23 mouse cellular contexts compared by ENCODE assay signal in the genomic region with DNA sequence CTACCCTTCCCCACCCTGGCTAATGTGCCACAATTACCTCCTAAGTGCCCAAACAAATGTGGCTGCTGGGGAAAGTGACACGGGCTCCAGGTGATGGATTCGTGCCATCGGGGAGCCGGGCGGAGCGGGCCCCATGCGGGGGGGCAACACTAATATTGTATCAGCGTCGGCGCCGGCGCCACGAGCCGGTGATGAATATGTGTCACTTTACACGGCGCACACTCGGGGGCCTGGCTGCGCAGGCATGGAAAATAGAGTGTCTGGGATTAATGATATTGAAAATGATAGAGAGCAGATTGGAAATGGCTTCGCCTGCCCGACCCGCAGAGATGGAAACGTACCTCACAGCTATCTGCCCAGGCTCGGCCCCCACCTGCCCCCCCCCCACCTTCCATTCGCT. TPM values are rescaled to one million over a fixed set of nuclear protein-coding genes. Genes with fewer than 3 reads are reported as not detected.
DNase-seq lines count a peak whose midpoint lies in the region; ATAC-seq lines count a peak whose summit lies in the region.
"Had no signal": no experiment of that assay in that cellular context is flagged by ENCODE, and none has a peak within 500 bp of the region (broad histone marks: within the 10 kb centered on the region; RNA-seq: fewer than 3 reads in every experiment).

No protein-coding gene starts in this region.

- H3K27me3 ChIP-seq in neural tube, embryonic 11.5 days (ENCODE audit: control insufficient read depth, insufficient read depth, low read length) = peaks cover 66% of the 10 kb centered on the region
- peaks cover 74% of the 10 kb centered on the region for H3K27me3 ChIP-seq in hindbrain, embryonic 14.5 days (ENCODE audit: control insufficient read depth, insufficient read depth, low read length)
- H3K27me3 ChIP-seq in neural tube, embryonic 13.5 days = peaks cover 100% of the 10 kb centered on the region
- H3K27me3 ChIP-seq in heart, embryonic 11.5 days (ENCODE audit: control insufficient read depth, insufficient read depth, low read length) = peaks cover 87% of the 10 kb centered on the region

- no peak overlapping the region for H3K9ac ChIP-seq in neural tube, embryonic 11.5 days (ENCODE audit: low read length)
- no peak overlapping the region for H3K9ac ChIP-seq in hindbrain, embryonic 14.5 days
- no peak overlapping the region for H3K9ac ChIP-seq in neural tube, embryonic 13.5 days
- no peak overlapping the region for H3K9ac ChIP-seq in heart, embryonic 11.5 days (ENCODE audit: low read depth, low read length)
- H3K9ac ChIP-seq: embryonic facial prominence, embryonic 15.5 days; heart, embryonic 13.5 days had no signal

- WGBS in neural tube, embryonic 11.5 days = 44% methylated on average over 24 of the region's 24 CpGs
- 42% methylated on average over 24 of the region's 24 CpGs for WGBS in hindbrain, embryonic 14.5 days
- WGBS in neural tube, embryonic 13.5 days = 28% methylated on average over 24 of the region's 24 CpGs
- 42% methylated on average over 24 of the region's 24 CpGs for WGBS in heart, embryonic 11.5 days (ENCODE audit: insufficient replicate concordance)

- peak; percentile 5; the same call in 1 of the 2 replicates for ATAC-seq in neural tube, embryonic 11.5 days (ENCODE audit: insufficient read depth, low FRiP score, low TSS enrichment)
- ATAC-seq in hindbrain, embryonic 14.5 days (ENCODE audit: low FRiP score) = peak; percentile 46
- no peak; the same call in 1 of the 2 replicates for ATAC-seq in neural tube, embryonic 13.5 days (ENCODE audit: low read depth)
- no peak for ATAC-seq in heart, embryonic 11.5 days (replicated peaks; ENCODE audit: insufficient number of reproducible peaks, low FRiP score, low TSS enrichment)
- ATAC-seq: activated CD4-positive, CD25-positive, alpha-beta regulatory T cell, adult 4 months; forebrain, embryonic 14.5 days; inflammation-experienced regulatory T-cells, adult 6 months; intestine, postnatal 0 days had no signal

- H3K27ac ChIP-seq in neural tube, embryonic 11.5 days (ENCODE audit: low read depth, low read length) = no peak overlapping the region
- no peak overlapping the region for H3K27ac ChIP-seq in hindbrain, embryonic 14.5 days
- no peak overlapping the region for H3K27ac ChIP-seq in neural tube, embryonic 13.5 days (replicated peaks)
- H3K27ac ChIP-seq in heart, embryonic 11.5 days (ENCODE audit: low read depth, low read length) = no peak overlapping the region
- H3K27ac ChIP-seq: embryonic facial prominence, embryonic 15.5 days; forebrain, embryonic 10.5 days; gastrocnemius, adult 2 months; heart, embryonic 13.5 days had no signal

- no peak overlapping the region for H3K4me2 ChIP-seq in neural tube, embryonic 11.5 days (ENCODE audit: low read depth)
- peak overlapping the region; percentile 25 for H3K4me2 ChIP-seq in hindbrain, embryonic 14.5 days (replicated peaks)
- peak overlapping the region; percentile 20 for H3K4me2 ChIP-seq in neural tube, embryonic 13.5 days
- no peak overlapping the region for H3K4me2 ChIP-seq in heart, embryonic 11.5 days
- H3K4me2 ChIP-seq: embryonic facial prominence, embryonic 15.5 days; heart, embryonic 13.5 days had no signal

- no peaks in the 10 kb centered on the region for H3K36me3 ChIP-seq in neural tube, embryonic 11.5 days (ENCODE audit: control insufficient read depth, insufficient read depth, low read length)
- H3K36me3 ChIP-seq in hindbrain, embryonic 14.5 days (replicated peaks; ENCODE audit: control insufficient read depth, insufficient read depth) = no peaks in the 10 kb centered on the region
- no peaks in the 10 kb centered on the region for H3K36me3 ChIP-seq in neural tube, embryonic 13.5 days
- H3K36me3 ChIP-seq in heart, embryonic 11.5 days (ENCODE audit: control insufficient read depth, insufficient read depth, low read length) = no peaks in the 10 kb centered on the region
- H3K36me3 ChIP-seq: embryonic facial prominence, embryonic 15.5 days; forebrain, embryonic 10.5 days; heart, embryonic 13.5 days had no signal

- DNase-seq in neural tube, embryonic 11.5 days (ENCODE audit: low spot score) = no peak
- no peak for DNase-seq in neural tube, embryonic 10.5 days (ENCODE audit: extremely low spot score, low spot score)
- no peak for DNase-seq in hindbrain, embryonic 14.5 days (ENCODE audit: low spot score)
- DNase-seq in right cerebral cortex, adult 2 months (ENCODE audit: low spot score in 2 of 2) = no peak
- DNase-seq in spleen, adult 12 weeks (ENCODE audit: low spot score) = no peak
- DNase-seq: adrenal gland, adult 2 months; adrenal gland, postnatal 25 days; cerebellum, adult 2 months; cerebellum, postnatal 10 days; gastrocnemius, adult 2 months; gastrocnemius, postnatal 25 days; heart, postnatal 4 days had no signal

- H3K4me3 ChIP-seq in neural tube, embryonic 11.5 days (ENCODE audit: low read depth, low read length) = no peak overlapping the region
- H3K4me3 ChIP-seq in hindbrain, embryonic 14.5 days (replicated peaks; ENCODE audit: low read length) = no peak overlapping the region
- H3K4me3 ChIP-seq in neural tube, embryonic 13.5 days = no peak overlapping the region
- no peak overlapping the region for H3K4me3 ChIP-seq in heart, embryonic 11.5 days (ENCODE audit: low read depth, low read length)
- H3K4me3 ChIP-seq: embryonic facial prominence, embryonic 15.5 days; erythroblast, embryonic 14.5 days; forebrain, embryonic 10.5 days; gastrocnemius, adult 2 months; heart, embryonic 13.5 days had no signal

- peaks cover 7% of the 10 kb centered on the region; the same call in 1 of the 2 replicates for H3K4me1 ChIP-seq in neural tube, embryonic 11.5 days (ENCODE audit: control insufficient read depth, insufficient read depth, low read length)
- peaks cover 5% of the 10 kb centered on the region for H3K4me1 ChIP-seq in hindbrain, embryonic 14.5 days (replicated peaks; ENCODE audit: control insufficient read depth, insufficient read depth, low read length)
- peaks cover 27% of the 10 kb centered on the region for H3K4me1 ChIP-seq in neural tube, embryonic 13.5 days (replicated peaks)
- H3K4me1 ChIP-seq in heart, embryonic 11.5 days (ENCODE audit: control insufficient read depth, insufficient read depth, low read length) = no peaks in the 10 kb centered on the region
- H3K4me1 ChIP-seq: embryonic facial prominence, embryonic 15.5 days; heart, embryonic 13.5 days had no signal

- H3K9me3 ChIP-seq in neural tube, embryonic 11.5 days (ENCODE audit: control insufficient read depth, low read length) = no peaks in the 10 kb centered on the region
- H3K9me3 ChIP-seq in hindbrain, embryonic 14.5 days (ENCODE audit: control insufficient read depth, low read length) = no peaks in the 10 kb centered on the region
- no peaks in the 10 kb centered on the region for H3K9me3 ChIP-seq in neural tube, embryonic 13.5 days
- no peaks in the 10 kb centered on the region for H3K9me3 ChIP-seq in heart, embryonic 11.5 days (replicated peaks; ENCODE audit: control insufficient read depth, low read length)
- H3K9me3 ChIP-seq: embryonic facial prominence, embryonic 15.5 days; forebrain, embryonic 10.5 days; heart, embryonic 13.5 days had no signal

RNA-seq across cellular contexts. Expression of gene Dmbx1, which starts 32.8 kb away (rescaled TPM):
- 0.38 and 0.77 TPM in 2 replicates for polyA plus RNA-seq in neural tube, embryonic 11.5 days (2014; fragmentation: Nextera tagmentation; extraction: Ambion mirVana)
- 2.7 and 3.3 TPM in 2 replicates for polyA plus RNA-seq in hindbrain, embryonic 14.5 days (2014; fragmentation: Nextera tagmentation; extraction: Ambion mirVana)
- 1.6 and 2.0 TPM in 2 replicates for polyA plus RNA-seq in neural tube, embryonic 13.5 days (2015; fragmentation: Nextera tagmentation; extraction: Ambion mirVana)
- polyA plus RNA-seq in heart, embryonic 11.5 days (2014; fragmentation: Nextera tagmentation; extraction: Ambion mirVana) = not detected in 2 replicates
- polyA plus RNA-seq: activated CD4-positive, CD25-positive, alpha-beta regulatory T cell, adult 4 months; adrenal gland, adult 2 months; erythroblast, embryonic 14.5 days; heart, embryonic 13.5 days; heart, postnatal 0 days; inflammation-experienced regulatory T-cells, adult 6 months; intestine, postnatal 0 days had no signal

RNA-seq across cellular contexts. Expression of gene Faah, which starts 45.2 kb away (rescaled TPM):
- polyA plus RNA-seq in neural tube, embryonic 11.5 days (2014; fragmentation: Nextera tagmentation; extraction: Ambion mirVana) = 1.9 and 2.1 TPM in 2 replicates
- 18.0 and 18.5 TPM in 2 replicates for polyA plus RNA-seq in hindbrain, embryonic 14.5 days (2014; fragmentation: Nextera tagmentation; extraction: Ambion mirVana)
- polyA plus RNA-seq in neural tube, embryonic 13.5 days (2015; fragmentation: Nextera tagmentation; extraction: Ambion mirVana) = 10.7 and 10.8 TPM in 2 replicates
- 0.94 and 1.1 TPM in 2 replicates for polyA plus RNA-seq in heart, embryonic 11.5 days (2014; fragmentation: Nextera tagmentation; extraction: Ambion mirVana)

Comparison
In these comparisons a context has a peak if more than half of its experiments do, and no peak if none do; other contexts are left out.
1. ATAC-seq: peak in neural tube, embryonic 11.5 days (single experiment) and hindbrain, embryonic 14.5 days (single experiment); none in neural tube, embryonic 13.5 days (single experiment) and heart, embryonic 11.5 days (single experiment).
2. H3K4me2 ChIP-seq: peak in hindbrain, embryonic 14.5 days (single experiment) and neural tube, embryonic 13.5 days (single experiment); none in neural tube, embryonic 11.5 days (single experiment) and heart, embryonic 11.5 days (single experiment).